Mouse (Mus musculus) limb, embryonic 15.5 days (tissue): ENCODE data around the gene Rnpepl1. TPM values are rescaled to one million over a fixed set of nuclear protein-coding genes. Genes with fewer than 3 reads are reported as not detected.

Experiments used
- ATAC-seq: fragments of 200-750 bp; cut with Nextera tagmentation; 2 replicates; pipeline ENCODE4 v1.8.0; 2017; ENCODE audit warnings: low read depth, moderate TSS enrichment; ENCODE audit not compliant: insufficient number of reproducible peaks, low FRiP score, low TSS enrichment
- H3K27ac ChIP-seq: fragments of 300-500 bp; sonication (generic); 2 replicates; pipeline ENCODE4 v1.5.1; 2015; ENCODE audit warnings: moderate library complexity, mild to moderate bottlenecking, inconsistent platforms
- H3K27me3 ChIP-seq: fragments of 300-500 bp; sonication (generic); 2 replicates; pipeline ENCODE4 v1.6.1; 2015; ENCODE audit warnings: inconsistent platforms
- H3K36me3 ChIP-seq: fragments of 300-500 bp; sonication (generic); 2 replicates; pipeline ENCODE4 v1.6.1; 2015; ENCODE audit warnings: inconsistent platforms
- H3K4me1 ChIP-seq: fragments of 300-500 bp; sonication (generic); 2 replicates; pipeline ENCODE4 v1.6.1; 2015; ENCODE audit warnings: inconsistent platforms
- H3K4me2 ChIP-seq: fragments of 300-500 bp; sonication (generic); 2 replicates; pipeline ENCODE4 v1.6.1; 2015; ENCODE audit warnings: mild to moderate bottlenecking, inconsistent platforms
- H3K4me3 ChIP-seq: fragments of 300-500 bp; sonication (generic); 2 replicates; pipeline ENCODE4 v1.5.1; 2015; ENCODE audit warnings: mild to moderate bottlenecking, inconsistent platforms
- H3K9ac ChIP-seq: fragments of 300-500 bp; sonication (generic); 2 replicates; pipeline ENCODE4 v1.6.1; 2015; ENCODE audit warnings: inconsistent platforms
- H3K9me3 ChIP-seq: fragments of 300-500 bp; sonication (generic); 2 replicates; pipeline ENCODE4 v1.6.1; 2016; ENCODE audit warnings: inconsistent platforms
- WGBS: fragments of 180-500 bp; shearing (Covaris S2); methylation state at CpG from one replicate; pipeline ENCODE4 v1.1.7; 2015; 5-methylcytosine and 5-hydroxymethylcytosine counted together
- polyA plus RNA-seq: library from polyadenylated mRNA; unstranded; fragments of >200 nt; fragmentation: Nextera tagmentation; extraction: Ambion mirVana; gene quantifications from 2 replicates; pipeline ENCODE4 v1.2.1, GENCODE M21; 2015

The Rnpepl1 gene
- polyA plus RNA-seq, 1 experiment from 2014 or later: 44.7 TPM

DNA sequence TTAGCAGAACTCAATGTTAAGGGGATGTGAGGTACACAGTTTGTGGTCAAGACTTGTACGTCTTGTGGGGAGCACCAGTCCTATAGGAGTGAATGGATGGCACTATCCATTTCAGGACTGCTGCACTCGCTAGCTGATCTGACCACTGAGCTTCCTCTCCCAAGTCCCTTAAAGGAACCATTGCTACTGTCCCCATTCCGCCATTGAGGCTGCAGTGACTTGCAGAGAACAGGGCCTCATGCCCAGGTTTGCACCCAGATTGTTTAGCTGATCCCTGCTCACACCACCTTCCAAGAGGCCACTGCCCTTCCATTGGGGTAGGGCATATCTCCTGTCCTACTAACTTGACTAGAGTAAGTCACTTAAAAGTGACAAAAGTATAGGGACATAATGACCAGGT, 1.9 kb upstream of the Rnpepl1 start:
- Histone ChIP-seq H3K36me3 (no peaks in the 10 kb centered on the region), H3K9ac (no peak overlapping the region), H3K27ac (no peak overlapping the region), H3K4me2 (no peak overlapping the region), H3K9me3 (no peaks in the 10 kb centered on the region), H3K4me1 (peaks cover 44% of the 10 kb centered on the region), H3K27me3 (no peaks in the 10 kb centered on the region), H3K4me3 (no peak overlapping the region)
- WGBS: 86% methylated on average over 3 of the region's 3 CpGs
- no peak for ATAC-seq

DNA sequence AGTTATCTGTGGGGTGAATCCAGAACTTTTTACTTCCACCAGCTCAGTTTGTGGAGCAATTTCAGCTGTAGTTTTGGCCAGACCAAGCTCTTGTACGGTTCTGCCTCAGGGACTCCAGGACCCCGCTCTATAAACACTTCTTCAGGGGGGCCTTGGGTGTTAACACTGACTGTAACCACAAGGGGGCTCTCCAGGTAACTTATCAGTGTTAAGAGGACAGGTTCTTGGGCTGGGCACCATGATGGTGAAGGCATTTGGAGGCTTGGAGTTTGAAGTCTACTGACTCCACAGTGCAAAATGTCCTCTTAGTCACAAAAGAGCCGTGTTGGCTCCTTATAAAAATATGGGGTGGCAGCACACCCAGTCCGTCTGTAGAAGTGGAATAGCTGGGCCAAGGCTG, 1.5 kb upstream of the Rnpepl1 start:
- 66% methylated on average over 4 of the region's 4 CpGs for WGBS

DNA sequence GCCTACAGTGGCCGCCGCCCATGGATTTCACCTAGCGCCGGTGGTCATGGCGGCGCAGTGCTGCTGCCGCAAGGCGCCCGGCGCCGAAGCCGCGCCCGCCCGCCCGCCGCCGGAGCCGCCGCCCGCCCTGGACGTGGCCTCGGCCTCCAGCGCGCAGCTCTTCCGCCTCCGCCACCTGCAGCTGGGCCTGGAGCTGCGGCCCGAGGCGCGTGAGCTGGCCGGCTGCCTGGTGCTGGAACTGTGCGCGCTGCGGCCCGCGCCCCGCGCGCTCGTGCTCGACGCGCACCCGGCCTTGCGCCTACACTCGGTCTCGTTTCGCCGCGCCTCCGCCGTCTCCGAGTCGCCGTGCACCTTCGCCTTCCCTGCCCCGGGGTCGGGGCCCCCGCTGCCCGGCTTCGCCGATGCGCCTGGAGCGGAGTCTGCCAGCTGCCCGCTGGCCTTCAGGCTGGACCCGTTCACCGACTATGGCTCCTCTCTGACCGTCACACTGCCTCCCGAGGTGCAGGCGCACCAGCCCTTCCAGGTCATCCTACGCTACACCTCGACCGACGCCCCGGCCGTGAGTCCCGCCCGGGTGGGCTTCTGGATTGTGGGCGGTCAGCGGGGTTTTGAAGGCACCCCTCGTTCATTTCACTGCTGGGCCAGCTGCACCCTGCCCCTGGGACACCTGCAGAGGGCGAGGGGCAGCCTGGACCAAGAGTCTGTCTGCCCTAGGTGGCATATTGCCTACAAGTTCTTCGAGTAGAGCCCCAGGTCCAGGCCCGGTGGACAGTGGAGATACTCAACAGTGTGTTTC, 540 bp downstream of the Rnpepl1 start:
- H3K4me1 ChIP-seq: peaks cover 44% of the 10 kb centered on the region
- peak overlapping the region; percentile 80 for H3K4me3 ChIP-seq
- peak overlapping the region; percentile 91 for H3K27ac ChIP-seq
- peaks cover 20% of the 10 kb centered on the region for H3K36me3 ChIP-seq
- H3K4me2 ChIP-seq: peak overlapping the region; percentile 92
- H3K9me3 ChIP-seq: no peaks in the 10 kb centered on the region
- H3K27me3 ChIP-seq: no peaks in the 10 kb centered on the region
- peak overlapping the region; percentile 87 for H3K9ac ChIP-seq
- ATAC-seq: peak; percentile 5
- under 1% methylated on average over 85 of the region's 85 CpGs for WGBS

More for the DNA sequence above, 1.5 kb upstream of the Rnpepl1 start:
- Histone ChIP-seq H3K36me3 (no peaks in the 10 kb centered on the region), H3K9me3 (no peaks in the 10 kb centered on the region), H3K4me1 (peaks cover 44% of the 10 kb centered on the region), H3K27me3 (no peaks in the 10 kb centered on the region), H3K27ac (no peak overlapping the region), H3K4me3 (no peak overlapping the region), H3K4me2 (no peak overlapping the region), H3K9ac (no peak overlapping the region)
- no peak for ATAC-seq

DNA sequence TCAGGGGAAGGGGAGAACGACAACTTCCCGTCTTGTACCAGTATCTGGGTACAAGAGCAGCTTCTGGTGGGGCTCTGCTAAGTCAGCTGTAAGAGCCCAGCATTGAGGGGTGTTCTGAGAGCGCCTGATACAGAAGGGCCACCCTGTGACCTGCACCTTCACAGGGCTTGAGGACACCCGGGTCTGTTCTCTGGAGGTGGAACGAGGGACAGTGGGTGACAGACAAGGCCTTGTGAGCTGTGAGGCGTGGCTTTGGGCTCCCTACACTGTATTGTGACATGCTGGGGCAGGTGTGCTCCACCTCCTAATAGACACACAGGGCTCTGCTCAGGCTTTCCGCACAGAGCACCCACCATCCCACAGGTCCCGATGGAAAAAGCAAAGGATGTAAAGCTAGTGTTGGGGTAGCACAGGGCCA, 1.1 kb downstream of the Rnpepl1 start:
- H3K36me3 ChIP-seq: peaks cover 26% of the 10 kb centered on the region
- no peaks in the 10 kb centered on the region for H3K9me3 ChIP-seq
- ATAC-seq: no peak
- H3K4me1 ChIP-seq: peaks cover 40% of the 10 kb centered on the region
- H3K4me3 ChIP-seq: peak overlapping the region; percentile 80
- no peaks in the 10 kb centered on the region for H3K27me3 ChIP-seq
- H3K9ac ChIP-seq: peak overlapping the region; percentile 87; the same call in 1 of the 2 replicates
- 41% methylated on average over 8 of the region's 8 CpGs for WGBS
- peak overlapping the region; percentile 91 for H3K27ac ChIP-seq
- peak overlapping the region; percentile 92 for H3K4me2 ChIP-seq

DNA sequence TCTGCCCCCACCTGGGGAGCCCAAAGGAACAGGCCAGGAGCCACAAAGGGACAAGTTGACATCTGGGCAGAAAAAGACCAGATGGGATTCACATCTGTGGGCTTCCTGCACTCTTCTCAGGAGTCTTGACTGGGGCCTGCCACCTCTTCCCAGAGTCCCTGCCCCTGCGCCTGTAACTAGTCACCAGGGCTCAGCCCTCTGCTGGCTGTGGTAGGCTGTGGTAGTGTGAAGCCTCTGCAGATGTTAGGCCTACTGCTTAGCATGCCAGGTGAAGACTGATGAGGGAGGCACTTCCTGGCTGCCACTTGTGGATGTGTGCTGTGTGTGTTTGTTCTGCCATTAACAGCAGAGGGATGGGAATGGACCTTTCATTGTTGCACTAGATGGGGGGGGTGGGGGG, 1.7 kb downstream of the Rnpepl1 start:
- H3K36me3 ChIP-seq: peaks cover 32% of the 10 kb centered on the region
- no peaks in the 10 kb centered on the region for H3K27me3 ChIP-seq
- peaks cover 39% of the 10 kb centered on the region for H3K4me1 ChIP-seq
- peak overlapping the region; percentile 80 for H3K4me3 ChIP-seq
- no peak for ATAC-seq
- no peaks in the 10 kb centered on the region for H3K9me3 ChIP-seq
- H3K9ac ChIP-seq: no peak overlapping the region
- H3K27ac ChIP-seq: 0 out of 2 replicates have a peak overlapping the region, but pooled peaks have one; percentile 30
- WGBS: 21% methylated on average over 1 of the region's 1 CpGs
- peak overlapping the region; percentile 92 for H3K4me2 ChIP-seq

DNA sequence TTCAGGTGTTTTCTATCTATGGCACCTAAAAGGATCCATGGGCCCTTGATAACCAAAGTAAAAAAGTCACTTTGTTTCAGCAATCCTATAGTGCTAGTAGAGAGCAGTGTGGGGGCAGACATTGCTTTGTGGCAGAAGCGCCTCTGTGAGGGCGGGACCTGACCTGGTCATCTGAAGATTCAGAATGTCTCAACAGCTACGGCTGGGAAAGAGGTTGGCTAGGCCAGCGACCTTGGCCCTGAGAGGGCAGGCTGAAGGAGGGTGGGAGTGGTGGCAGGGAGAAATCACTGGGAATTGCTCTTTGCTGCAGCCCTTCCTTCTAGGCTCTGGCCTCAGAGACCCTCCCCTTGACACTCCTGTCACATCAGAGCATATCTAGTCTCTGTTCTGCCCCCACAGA, 3.7 kb downstream of the Rnpepl1 start:
- WGBS: 74% methylated on average over 4 of the region's 4 CpGs
- peaks cover 52% of the 10 kb centered on the region for H3K36me3 ChIP-seq
- H3K9me3 ChIP-seq: no peaks in the 10 kb centered on the region
- no peaks in the 10 kb centered on the region for H3K27me3 ChIP-seq
- no peak overlapping the region for H3K4me3 ChIP-seq
- H3K4me2 ChIP-seq: no peak overlapping the region
- ATAC-seq: no peak
- H3K9ac ChIP-seq: no peak overlapping the region
- H3K4me1 ChIP-seq: peaks cover 30% of the 10 kb centered on the region
- H3K27ac ChIP-seq: no peak overlapping the region

DNA sequence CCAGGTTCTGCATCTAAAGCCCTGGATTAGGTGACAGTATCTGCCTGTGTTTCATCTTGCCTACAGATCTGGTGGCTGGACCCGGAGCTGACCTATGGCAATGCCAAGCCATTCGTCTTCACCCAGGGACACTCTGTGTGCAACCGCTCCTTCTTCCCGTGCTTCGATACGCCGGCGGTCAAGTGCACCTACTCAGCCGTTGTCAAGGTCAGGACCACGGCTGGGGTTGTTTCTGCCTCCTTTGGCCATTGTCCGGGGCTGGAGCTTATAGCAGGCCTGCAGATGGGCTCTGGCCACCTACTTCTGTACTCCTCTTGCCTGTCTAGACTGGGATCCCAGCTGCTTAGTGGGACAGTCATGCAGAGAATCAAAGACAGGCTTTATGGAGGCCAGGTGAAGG, 4.4 kb downstream of the Rnpepl1 start:
- Histone ChIP-seq H3K36me3 (peaks cover 59% of the 10 kb centered on the region), H3K4me3 (no peak overlapping the region), H3K27ac (no peak overlapping the region), H3K4me1 (peaks cover 23% of the 10 kb centered on the region), H3K9ac (no peak overlapping the region), H3K9me3 (no peaks in the 10 kb centered on the region), H3K4me2 (no peak overlapping the region), H3K27me3 (no peaks in the 10 kb centered on the region)
- 95% methylated on average over 11 of the region's 11 CpGs for WGBS
- ATAC-seq: no peak

DNA sequence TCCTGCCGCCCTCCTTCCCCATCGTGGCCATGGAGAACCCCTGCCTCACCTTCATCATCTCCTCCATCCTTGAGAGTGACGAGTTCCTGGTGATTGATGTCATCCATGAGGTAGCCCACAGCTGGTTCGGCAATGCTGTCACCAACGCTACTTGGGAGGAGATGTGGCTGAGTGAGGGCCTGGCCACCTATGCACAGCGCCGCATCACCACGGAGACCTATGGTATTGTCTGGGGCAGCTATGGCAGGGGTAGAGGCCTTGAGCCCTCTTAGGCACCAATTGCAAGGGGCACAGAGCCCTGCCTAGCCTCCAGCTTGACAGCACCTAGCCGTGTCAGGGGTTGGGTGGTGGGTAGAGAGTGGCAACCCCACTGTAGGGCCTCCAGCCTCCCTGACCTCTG, 6.1 kb downstream of the Rnpepl1 start:
- WGBS: 93% methylated on average over 9 of the region's 9 CpGs
- Histone ChIP-seq H3K36me3 (peaks cover 72% of the 10 kb centered on the region), H3K4me3 (no peak overlapping the region), H3K9me3 (no peaks in the 10 kb centered on the region), H3K27ac (no peak overlapping the region), H3K4me1 (peaks cover 14% of the 10 kb centered on the region), H3K27me3 (no peaks in the 10 kb centered on the region), H3K9ac (no peak overlapping the region), H3K4me2 (no peak overlapping the region)
- ATAC-seq: no peak

DNA sequence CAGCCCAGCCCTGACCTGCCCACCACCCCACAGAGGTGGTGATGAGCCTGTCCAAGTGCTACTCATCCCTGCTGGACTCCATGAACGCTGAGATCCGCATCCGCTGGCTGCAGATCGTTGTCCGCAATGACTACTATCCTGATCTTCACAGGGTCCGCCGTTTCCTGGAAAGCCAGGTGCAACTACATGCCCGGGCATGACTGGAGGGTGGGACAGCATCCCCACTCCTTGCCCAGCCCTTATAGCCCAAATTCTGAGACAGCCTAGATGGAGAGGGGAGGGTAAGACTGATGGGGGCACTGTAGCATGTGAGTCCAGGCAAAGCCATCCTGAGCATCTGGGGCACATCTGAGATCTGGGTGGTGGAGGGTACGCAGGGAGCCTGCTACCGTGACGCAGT, 8.6 kb downstream of the Rnpepl1 start:
- Histone ChIP-seq H3K9me3 (no peaks in the 10 kb centered on the region), H3K36me3 (peaks cover 71% of the 10 kb centered on the region), H3K4me2 (no peak overlapping the region), H3K27ac (no peak overlapping the region), H3K27me3 (no peaks in the 10 kb centered on the region), H3K9ac (no peak overlapping the region), H3K4me1 (no peaks in the 10 kb centered on the region), H3K4me3 (no peak overlapping the region)
- WGBS: 90% methylated on average over 11 of the region's 11 CpGs
- ATAC-seq: no peak

DNA sequence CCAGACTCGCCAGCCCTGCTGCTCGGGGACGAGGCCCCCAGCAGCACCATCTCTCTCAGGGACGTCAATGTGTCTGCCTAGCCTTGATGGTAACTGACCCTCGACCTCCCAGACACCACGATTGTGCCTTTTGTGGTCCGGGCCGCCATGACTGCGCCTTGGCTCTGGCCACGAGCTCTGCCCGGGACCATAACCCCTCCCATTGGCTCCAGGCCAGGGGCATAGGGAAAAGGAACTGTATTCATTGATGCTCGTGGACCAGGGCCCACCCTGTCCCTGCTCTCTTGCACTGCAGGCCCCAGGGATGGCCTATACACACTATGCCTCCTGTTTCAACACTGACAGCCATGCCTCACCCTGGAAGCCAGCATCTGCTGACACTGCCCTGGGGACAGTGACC, 9.2 kb downstream of the Rnpepl1 start:
- Histone ChIP-seq H3K9ac (no peak overlapping the region), H3K27me3 (no peaks in the 10 kb centered on the region), H3K4me3 (no peak overlapping the region), H3K27ac (no peak overlapping the region), H3K4me2 (no peak overlapping the region), H3K36me3 (peaks cover 65% of the 10 kb centered on the region), H3K9me3 (no peaks in the 10 kb centered on the region), H3K4me1 (no peaks in the 10 kb centered on the region)
- WGBS: 82% methylated on average over 12 of the region's 12 CpGs
- ATAC-seq: no peak

DNA sequence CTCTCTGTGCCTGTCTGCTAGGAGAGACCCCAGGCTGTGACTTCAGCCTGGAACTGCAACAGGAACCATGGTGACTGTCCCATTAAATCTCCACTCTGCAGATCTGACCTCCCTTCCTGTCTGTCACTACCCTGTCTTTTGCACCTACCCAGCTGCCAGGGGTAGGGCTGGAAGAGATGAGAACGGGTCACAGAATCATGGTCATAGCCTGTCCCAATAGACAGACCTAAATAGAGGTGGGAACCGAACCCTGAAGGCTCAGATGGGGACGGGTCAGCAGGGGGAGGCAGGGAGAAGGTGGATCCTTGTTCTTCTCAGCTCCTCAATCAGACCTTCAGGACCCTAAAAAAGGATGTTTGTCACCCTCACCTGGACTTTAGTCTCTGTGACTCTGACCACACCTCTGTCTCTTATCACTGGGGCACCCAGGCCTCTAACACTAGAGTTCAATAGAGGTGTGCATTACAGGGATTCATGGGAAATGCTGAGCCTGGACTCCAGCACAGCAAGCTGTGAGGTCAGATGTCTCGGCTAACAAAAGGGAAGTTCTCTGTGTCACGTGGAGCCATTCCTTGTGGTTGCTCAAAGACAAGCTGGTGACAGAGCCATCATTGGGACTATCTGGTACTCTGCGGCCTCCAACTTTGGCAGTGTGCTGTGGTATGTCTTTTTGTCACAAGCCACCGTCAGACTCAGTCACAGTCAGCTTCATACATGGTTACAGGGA, 10.1 kb downstream of the Rnpepl1 start:
- Histone ChIP-seq H3K36me3 (peaks cover 56% of the 10 kb centered on the region), H3K27ac (no peak overlapping the region), H3K4me2 (no peak overlapping the region), H3K4me1 (no peaks in the 10 kb centered on the region), H3K9me3 (no peaks in the 10 kb centered on the region), H3K27me3 (no peaks in the 10 kb centered on the region), H3K9ac (no peak overlapping the region), H3K4me3 (no peak overlapping the region)
- 85% methylated on average over 7 of the region's 7 CpGs for WGBS
- ATAC-seq: no peak

DNA sequence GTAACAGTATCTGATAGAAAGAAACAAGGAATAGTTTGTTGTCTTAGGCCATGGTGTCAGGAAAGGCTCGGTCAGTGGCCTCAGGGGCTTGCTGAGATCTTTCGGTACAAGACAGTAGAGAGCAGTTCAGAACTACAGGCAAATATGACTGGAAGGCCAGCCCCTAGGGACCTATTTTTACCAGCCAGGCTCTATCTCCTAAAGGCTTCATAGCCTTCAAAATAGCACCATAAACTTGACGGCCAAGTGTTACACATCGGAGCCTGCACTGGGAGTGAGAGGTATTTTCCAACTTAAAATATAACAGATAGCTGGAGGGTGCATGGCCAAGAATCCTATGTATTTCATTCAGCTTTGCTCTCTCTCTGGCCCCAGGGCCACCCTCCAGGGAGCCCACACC, 10.9 kb downstream of the Rnpepl1 start:
- Histone ChIP-seq H3K27ac (no peak overlapping the region), H3K4me2 (no peak overlapping the region), H3K9ac (no peak overlapping the region), H3K4me3 (no peak overlapping the region), H3K4me1 (no peaks in the 10 kb centered on the region), H3K36me3 (peaks cover 48% of the 10 kb centered on the region), H3K27me3 (no peaks in the 10 kb centered on the region), H3K9me3 (no peaks in the 10 kb centered on the region)
- no peak for ATAC-seq
- WGBS: 66% methylated on average over 4 of the region's 4 CpGs
